Comparison of ENCODE assay signal across 8 mouse cellular contexts in the genomic region with DNA sequence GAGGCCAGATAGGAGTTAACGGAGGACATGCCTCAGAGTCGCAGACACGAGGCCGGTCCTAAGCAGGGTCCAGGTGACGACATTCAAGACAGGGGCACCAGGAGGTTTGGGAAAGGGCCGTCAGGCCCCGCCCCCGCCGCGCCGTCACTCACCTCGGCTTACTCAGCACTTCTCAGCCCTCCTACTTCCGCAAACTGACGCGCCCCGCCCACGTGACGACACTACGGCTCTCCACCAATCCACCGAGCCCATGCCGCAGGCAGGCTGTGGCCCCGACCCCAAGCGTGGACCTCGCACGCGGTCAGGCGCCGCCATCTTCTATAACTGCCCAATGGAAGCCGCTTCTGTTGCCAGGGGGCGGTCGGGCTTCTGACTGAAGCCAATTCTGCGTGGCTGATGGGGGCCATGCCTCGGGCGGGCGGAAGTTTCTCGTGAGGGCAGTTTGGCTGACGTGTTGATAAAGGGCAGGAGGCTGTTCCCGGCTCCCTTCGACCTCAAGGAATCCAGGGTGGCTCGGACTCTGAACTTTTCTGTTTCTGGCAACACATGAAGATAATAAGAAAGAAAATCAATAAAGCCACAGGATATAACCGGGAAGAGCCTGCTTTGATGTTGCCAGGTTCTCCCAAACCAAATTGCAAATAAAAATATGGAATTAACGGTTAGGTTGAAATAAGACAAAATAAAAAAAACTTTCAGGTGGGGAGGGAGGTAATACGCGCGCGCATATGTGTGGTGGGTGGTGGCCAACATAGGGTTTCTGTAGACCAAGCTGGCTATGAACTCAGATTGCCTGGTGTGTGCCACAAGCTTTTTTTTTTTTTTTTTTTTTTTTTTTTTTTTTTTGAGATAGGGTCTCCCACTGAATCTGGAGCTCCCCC. TPM values are rescaled to one million over a fixed set of nuclear protein-coding genes. Genes with fewer than 3 reads are reported as not detected.
DNase-seq lines count a peak whose midpoint lies in the region; ATAC-seq and TF ChIP-seq lines count a peak whose summit lies in the region.

Pla2g6 (minus strand) TSS at position 333 of the 881 bp plus-strand sequence.

- H3K4me3 ChIP-seq in forebrain, embryonic 10.5 days, result peak within 1 kb of the TSS; percentile 68
- H3K4me3 ChIP-seq in heart, embryonic 15.5 days, result peak within 1 kb of the TSS; percentile 68
- peak within 1 kb of the TSS; percentile 76 to 93 for H3K4me3 ChIP-seq in liver, embryonic 14.5 days (ENCODE audit: insufficient read depth in 1 of 2, low read depth in 2 of 2, low read length in 2 of 2)
- H3K4me3 ChIP-seq in neural tube, embryonic 11.5 days (ENCODE audit: low read depth, low read length), result peak within 1 kb of the TSS; percentile 59
- H3K4me3 ChIP-seq in stomach, postnatal 0 days (ENCODE audit: low read depth, low read length), result peak within 1 kb of the TSS; percentile 53

- TF ChIP-seq EP300 in liver, embryonic 14.5 days (IDR thresholded peaks at IDR 0.05; ENCODE audit: low read depth), result peak; percentile 43; the same call in 1 of the 2 replicates
- peak; percentile 23 for TF ChIP-seq EP300 in stomach, postnatal 0 days (optimal IDR thresholded peaks at IDR 0.05)

- WGBS in forebrain, embryonic 10.5 days, result 4% methylated on average over 46 of the region's 46 CpGs
- 3% methylated on average over 46 of the region's 46 CpGs for WGBS in heart, embryonic 15.5 days
- 1% methylated on average over 44 of the region's 46 CpGs for WGBS in liver, embryonic 14.5 days (ENCODE audit: insufficient replicate concordance)
- WGBS in neural tube, embryonic 11.5 days, result 6% methylated on average over 46 of the region's 46 CpGs
- 2% methylated on average over 46 of the region's 46 CpGs for WGBS in stomach, postnatal 0 days

- H3K27me3 ChIP-seq in forebrain, embryonic 10.5 days (ENCODE audit: poor library complexity, severe bottlenecking), result no peaks in the 10 kb centered on the region
- H3K27me3 ChIP-seq in heart, embryonic 15.5 days, result no peaks in the 10 kb centered on the region
- H3K27me3 ChIP-seq in liver, embryonic 14.5 days (ENCODE audit: control insufficient read depth, insufficient read depth, low read length), result no peaks in the 10 kb centered on the region
- no peaks in the 10 kb centered on the region for H3K27me3 ChIP-seq in neural tube, embryonic 11.5 days (ENCODE audit: control insufficient read depth, insufficient read depth, low read length)
- H3K27me3 ChIP-seq in stomach, postnatal 0 days (ENCODE audit: control insufficient read depth, insufficient read depth, low read length), result no peaks in the 10 kb centered on the region

- peak; percentile 88 to 91 for DNase-seq in CD8-positive naive resting alpha-beta T cell, adult 2 months (ENCODE audit: low read depth in 2 of 2, low spot score in 2 of 2)
- DNase-seq in c-Kit-positive CD71-negative TER-119-negative erythroid progenitor cells, embryonic 14.5 days (ENCODE audit: low read depth), result peak; percentile 99
- DNase-seq in forebrain, embryonic 10.5 days (ENCODE audit: extremely low spot score, low spot score), result peak; percentile 100
- DNase-seq in kidney, postnatal 25 days, result peak; percentile 99 to 100
- DNase-seq in liver, embryonic 14.5 days (ENCODE audit: low read depth in 3 of 3, low spot score in 3 of 3), result peak; percentile 96 to 98 (median 97)
- peak; percentile 100 for DNase-seq in neural tube, embryonic 11.5 days (ENCODE audit: low spot score)
- peak; percentile 100 for DNase-seq in stomach, postnatal 0 days (ENCODE audit: low spot score)

- TF ChIP-seq CTCF in liver, embryonic 14.5 days (IDR thresholded peaks at IDR 0.05; ENCODE audit: low read depth), result no peak
- TF ChIP-seq CTCF in stomach, postnatal 0 days (IDR thresholded peaks at IDR 0.05; ENCODE audit: low read depth), result peak; percentile 38; the same call in 1 of the 2 replicates

- H3K9ac ChIP-seq in heart, embryonic 15.5 days, result peak within 1 kb of the TSS; percentile 72
- peak within 1 kb of the TSS; percentile 97 for H3K9ac ChIP-seq in liver, embryonic 14.5 days (replicated peaks)
- peak within 1 kb of the TSS; percentile 72 for H3K9ac ChIP-seq in neural tube, embryonic 11.5 days (ENCODE audit: low read length)
- H3K9ac ChIP-seq in stomach, postnatal 0 days (ENCODE audit: low read length), result peak within 1 kb of the TSS; percentile 75

- H3K4me2 ChIP-seq in heart, embryonic 15.5 days, result peak within 1 kb of the TSS; percentile 86
- H3K4me2 ChIP-seq in liver, embryonic 14.5 days (ENCODE audit: low read depth), result peak within 1 kb of the TSS; percentile 73
- peak within 1 kb of the TSS; percentile 94 for H3K4me2 ChIP-seq in neural tube, embryonic 11.5 days (ENCODE audit: low read depth)
- H3K4me2 ChIP-seq in stomach, postnatal 0 days (replicated peaks; ENCODE audit: low read depth), result peak within 1 kb of the TSS; percentile 86

- no peaks in the 10 kb centered on the region for H3K9me3 ChIP-seq in forebrain, embryonic 10.5 days
- H3K9me3 ChIP-seq in heart, embryonic 15.5 days (replicated peaks), result no peaks in the 10 kb centered on the region
- no peaks in the 10 kb centered on the region for H3K9me3 ChIP-seq in liver, embryonic 14.5 days (ENCODE audit: control insufficient read depth, low read length)
- H3K9me3 ChIP-seq in neural tube, embryonic 11.5 days (ENCODE audit: control insufficient read depth, low read length), result no peaks in the 10 kb centered on the region
- H3K9me3 ChIP-seq in stomach, postnatal 0 days (ENCODE audit: control insufficient read depth, low read length), result no peaks in the 10 kb centered on the region

- H3K36me3 ChIP-seq in forebrain, embryonic 10.5 days (replicated peaks), result no peaks in the 10 kb centered on the region
- no peaks in the 10 kb centered on the region for H3K36me3 ChIP-seq in heart, embryonic 15.5 days
- no peaks in the 10 kb centered on the region for H3K36me3 ChIP-seq in liver, embryonic 14.5 days (replicated peaks; ENCODE audit: control insufficient read depth, insufficient read depth, low read depth)
- no peaks in the 10 kb centered on the region for H3K36me3 ChIP-seq in neural tube, embryonic 11.5 days (ENCODE audit: control insufficient read depth, insufficient read depth, low read length)
- no peaks in the 10 kb centered on the region for H3K36me3 ChIP-seq in stomach, postnatal 0 days (ENCODE audit: control insufficient read depth, insufficient read depth, low read length)

- H3K27ac ChIP-seq in forebrain, embryonic 10.5 days, result peak within 1 kb of the TSS; percentile 94
- H3K27ac ChIP-seq in heart, embryonic 15.5 days, result peak within 1 kb of the TSS; percentile 91
- peak within 1 kb of the TSS; percentile 93 for H3K27ac ChIP-seq in liver, embryonic 14.5 days
- peak within 1 kb of the TSS; percentile 87 for H3K27ac ChIP-seq in neural tube, embryonic 11.5 days (ENCODE audit: low read depth, low read length)
- peak within 1 kb of the TSS; percentile 97 for H3K27ac ChIP-seq in stomach, postnatal 0 days (replicated peaks)

- ATAC-seq in heart, embryonic 15.5 days (replicated peaks; ENCODE audit: insufficient number of reproducible peaks, insufficient read depth, low FRiP score, low read depth), result peak; percentile 94
- ATAC-seq in liver, embryonic 14.5 days (ENCODE audit: insufficient read depth), result peak; percentile 94
- peak; percentile 96 for ATAC-seq in neural tube, embryonic 11.5 days (ENCODE audit: insufficient read depth, low FRiP score, low TSS enrichment)
- ATAC-seq in stomach, postnatal 0 days (ENCODE audit: low FRiP score, low TSS enrichment), result peak; percentile 92

- H3K4me1 ChIP-seq in forebrain, embryonic 10.5 days, result peaks cover 51% of the 10 kb centered on the region
- peaks cover 39% of the 10 kb centered on the region for H3K4me1 ChIP-seq in heart, embryonic 15.5 days (replicated peaks)
- H3K4me1 ChIP-seq in liver, embryonic 14.5 days (replicated peaks; ENCODE audit: control insufficient read depth in 2 of 2, insufficient read depth in 2 of 2, low read length in 1 of 2), result peaks cover 17 to 44% of the 10 kb centered on the region in 2 experiments
- H3K4me1 ChIP-seq in neural tube, embryonic 11.5 days (ENCODE audit: control insufficient read depth, insufficient read depth, low read length), result peaks cover 5% of the 10 kb centered on the region
- peaks cover 9% of the 10 kb centered on the region for H3K4me1 ChIP-seq in stomach, postnatal 0 days (replicated peaks; ENCODE audit: control insufficient read depth, insufficient read depth)

RNA-seq across cellular contexts. Expression of gene Pla2g6, which starts in this region (rescaled TPM):
- polyA plus RNA-seq in forebrain, embryonic 10.5 days (2016; fragmentation: Nextera tagmentation; extraction: Ambion mirVana), result 20.9 and 22.8 TPM in 2 replicates
- polyA plus RNA-seq in heart, embryonic 15.5 days (2015; fragmentation: Nextera tagmentation; extraction: Ambion mirVana), result 9.9 and 13.5 TPM in 2 replicates
- 10.5 and 11.8 TPM in 2 replicates for polyA plus RNA-seq in liver, embryonic 14.5 days (2012; rRNA removed)
- 7.9 and 9.9 TPM in 2 replicates for polyA plus RNA-seq in liver, embryonic 14.5 days (2014; fragmentation: Nextera tagmentation; extraction: Ambion mirVana)
- polyA plus RNA-seq in neural tube, embryonic 11.5 days (2014; fragmentation: Nextera tagmentation; extraction: Ambion mirVana), result 21.9 and 22.9 TPM in 2 replicates
- 8.8 and 9.4 TPM in 2 replicates for polyA plus RNA-seq in stomach, postnatal 0 days (2015; fragmentation: Nextera tagmentation; extraction: Ambion mirVana)

Comparison
In these comparisons a context has a peak if more than half of its experiments do, and no peak if none do; other contexts are left out.
1. Peak in every context shown above with its lines: DNase-seq, ATAC-seq, H3K4me3 ChIP-seq and H3K27ac ChIP-seq.